Comparison of ENCODE assay signal across 13 mouse cellular contexts in genomic region chr14:60384269-60384668, GRCm38 (mm10). TPM values are rescaled to one million over a fixed set of nuclear protein-coding genes. Genes with fewer than 3 reads are reported as not detected.
DNase-seq lines count a peak whose midpoint lies in the region; ATAC-seq and TF ChIP-seq lines count a peak whose summit lies in the region.
"Had no signal": no experiment of that assay in that cellular context is flagged by ENCODE, and none has a peak within 500 bp of the region (broad histone marks: within the 10 kb centered on the region; RNA-seq: fewer than 3 reads in every experiment).

No protein-coding gene starts in this region.

- H3K9ac ChIP-seq in hindbrain, embryonic 16.5 days (ENCODE audit: low read depth, low read length), result no peak overlapping the region
- no peak overlapping the region for H3K9ac ChIP-seq in midbrain, embryonic 15.5 days
- H3K9ac ChIP-seq: limb, embryonic 15.5 days had no signal

- no peak overlapping the region; the same call in 1 of the 2 replicates for H3K27ac ChIP-seq in cerebellum, adult 2 months (ENCODE audit: insufficient read depth, low read length)
- H3K27ac ChIP-seq in bone marrow, adult 2 months (ENCODE audit: control insufficient read depth, insufficient read depth, low read depth, low read length, poor library complexity), result peak overlapping the region; percentile 62; the same call in 1 of the 2 replicates
- no peak overlapping the region for H3K27ac ChIP-seq in hindbrain, embryonic 16.5 days (ENCODE audit: low read depth, low read length)
- no peak overlapping the region for H3K27ac ChIP-seq in midbrain, embryonic 15.5 days
- H3K27ac ChIP-seq in thymus, adult 2 months (ENCODE audit: control insufficient read depth, insufficient read depth, low read length), result no peak overlapping the region
- H3K27ac ChIP-seq: heart, adult 2 months; limb, embryonic 15.5 days had no signal

- peak overlapping the region; percentile 36 for H3K4me3 ChIP-seq in cerebellum, adult 2 months (replicated peaks; ENCODE audit: insufficient read depth, low read depth, low read length)
- no peak overlapping the region for H3K4me3 ChIP-seq in bone marrow, adult 2 months (replicated peaks; ENCODE audit: control insufficient read depth, low read depth, low read length)
- H3K4me3 ChIP-seq in hindbrain, embryonic 16.5 days (ENCODE audit: low read length), result no peak overlapping the region
- H3K4me3 ChIP-seq in midbrain, embryonic 15.5 days, result no peak overlapping the region
- H3K4me3 ChIP-seq in thymus, adult 2 months (ENCODE audit: control insufficient read depth, insufficient read depth, low read length), result no peak overlapping the region
- H3K4me3 ChIP-seq: heart, adult 2 months; limb, embryonic 15.5 days had no signal

- 38% methylated on average over 7 of the region's 7 CpGs for WGBS in cerebellum, adult 2 months
- WGBS in bone marrow, adult 2 months, result 44% methylated on average over 7 of the region's 7 CpGs
- 83% methylated on average over 7 of the region's 7 CpGs for WGBS in hindbrain, embryonic 16.5 days
- WGBS in midbrain, embryonic 15.5 days, result 87% methylated on average over 7 of the region's 7 CpGs
- 86% methylated on average over 7 of the region's 7 CpGs for WGBS in thymus, adult 2 months

- peaks cover 9% of the 10 kb centered on the region for H3K4me1 ChIP-seq in cerebellum, adult 2 months (ENCODE audit: control insufficient read depth, insufficient read depth, low read length)
- H3K4me1 ChIP-seq in bone marrow, adult 2 months (ENCODE audit: control insufficient read depth, insufficient read depth, low read length), result no peaks in the 10 kb centered on the region; the same call in 1 of the 2 replicates
- peaks cover 59% of the 10 kb centered on the region for H3K4me1 ChIP-seq in hindbrain, embryonic 16.5 days (ENCODE audit: control insufficient read depth, insufficient read depth, low read depth, low read length)
- H3K4me1 ChIP-seq in midbrain, embryonic 15.5 days, result peaks cover 77% of the 10 kb centered on the region
- no peaks in the 10 kb centered on the region for H3K4me1 ChIP-seq in thymus, adult 2 months (replicated peaks; ENCODE audit: control insufficient read depth, insufficient read depth, low read length)

- no peak for ATAC-seq in hindbrain, embryonic 16.5 days
- ATAC-seq in midbrain, embryonic 15.5 days (replicated peaks), result no peak

- no peak for TF ChIP-seq POLR2A in cerebellum, adult 2 months (IDR thresholded peaks at IDR 0.05; ENCODE audit: borderline replicate concordance, insufficient read depth, low read length)
- no peak for TF ChIP-seq POLR2A in bone marrow, adult 2 months (IDR thresholded peaks at IDR 0.05; ENCODE audit: borderline replicate concordance, control insufficient read depth, low read depth, low read length)
- TF ChIP-seq POLR2A in thymus, adult 2 months (IDR thresholded peaks at IDR 0.05; ENCODE audit: control insufficient read depth, extremely low read depth, insufficient read depth, low read length, poor library complexity), result no peak

- H3K4me2 ChIP-seq in hindbrain, embryonic 16.5 days (ENCODE audit: low read length), result peak overlapping the region; percentile 92; the same call in 1 of the 2 replicates
- H3K4me2 ChIP-seq in midbrain, embryonic 15.5 days, result peak overlapping the region; percentile 89
- H3K4me2 ChIP-seq: limb, embryonic 15.5 days had no signal

- TF ChIP-seq CTCF in cerebellum, adult 2 months (IDR thresholded peaks at IDR 0.05; ENCODE audit: borderline replicate concordance, insufficient read depth, low read depth, low read length), result no peak
- TF ChIP-seq CTCF in bone marrow, adult 2 months (IDR thresholded peaks at IDR 0.05; ENCODE audit: control insufficient read depth, insufficient read depth, low read length), result no peak
- TF ChIP-seq CTCF in thymus, adult 2 months (IDR thresholded peaks at IDR 0.05; ENCODE audit: borderline replicate concordance, control insufficient read depth, extremely low read depth, insufficient read depth, low read length, poor library complexity), result no peak

- peak in 1 of 2 experiments; percentile 41 for DNase-seq in cerebellum, adult 2 months
- no peak for DNase-seq in cerebellum, adult 9-11 months
- DNase-seq in thymus, postnatal 25 days, result no peak
- no peak for DNase-seq in thymus, adult 2 months
- DNase-seq in thymus, postnatal 10 days (ENCODE audit: low spot score in 2 of 2), result no peak
- DNase-seq: embryo, embryonic 11 days; heart, adult 2 months; heart, postnatal 14 days; kidney, adult 9 months had no signal

- no peaks in the 10 kb centered on the region for H3K9me3 ChIP-seq in hindbrain, embryonic 16.5 days (ENCODE audit: control insufficient read depth, low read length)
- no peaks in the 10 kb centered on the region for H3K9me3 ChIP-seq in midbrain, embryonic 15.5 days
- H3K9me3 ChIP-seq: limb, embryonic 15.5 days had no signal

- no peaks in the 10 kb centered on the region for H3K36me3 ChIP-seq in hindbrain, embryonic 16.5 days (ENCODE audit: control insufficient read depth, insufficient read depth, low read length)
- H3K36me3 ChIP-seq in midbrain, embryonic 15.5 days (replicated peaks), result no peaks in the 10 kb centered on the region
- H3K36me3 ChIP-seq in thymus, adult 2 months (ENCODE audit: control insufficient read depth, insufficient read depth, low read length), result no peaks in the 10 kb centered on the region
- H3K36me3 ChIP-seq: limb, embryonic 15.5 days had no signal

- H3K27me3 ChIP-seq in cerebellum, adult 2 months (ENCODE audit: control insufficient read depth, insufficient read depth, low read length), result no peaks in the 10 kb centered on the region
- no peaks in the 10 kb centered on the region for H3K27me3 ChIP-seq in hindbrain, embryonic 16.5 days (replicated peaks; ENCODE audit: control insufficient read depth, insufficient read depth, low read length)
- no peaks in the 10 kb centered on the region for H3K27me3 ChIP-seq in midbrain, embryonic 15.5 days (replicated peaks)
- H3K27me3 ChIP-seq in thymus, adult 2 months (ENCODE audit: control insufficient read depth, insufficient read depth, low read length), result no peaks in the 10 kb centered on the region; the same call in 1 of the 2 replicates

RNA-seq across cellular contexts. Expression of gene Amer2, which starts 11.2 kb away (rescaled TPM):
- 28.3 and 33.2 TPM in 2 replicates for polyA plus RNA-seq in cerebellum, adult 2 months (2012; rRNA removed)
- polyA plus RNA-seq in bone marrow, adult 2 months (2011; ENCODE audit: insufficient read depth, insufficient read length, low replicate concordance, missing spikeins), result 0.70 and 2.5 TPM in 2 replicates
- polyA plus RNA-seq in hindbrain, embryonic 16.5 days (2015; fragmentation: Nextera tagmentation; extraction: Ambion mirVana), result 19.3 and 21.2 TPM in 2 replicates
- polyA plus RNA-seq in midbrain, embryonic 15.5 days (2015; fragmentation: Nextera tagmentation; extraction: Ambion mirVana), result 31.3 and 35.0 TPM in 2 replicates
- polyA plus RNA-seq in thymus, adult 2 months (2012; rRNA removed), result 0.05 and 0.31 TPM in 2 replicates
